Mouse (Mus musculus) stomach, adult 2 months (tissue): ENCODE results near the gene Oas1a. TPM values are rescaled to one million over a fixed set of nuclear protein-coding genes. Genes with fewer than 3 reads are reported as not detected.

Experiments used
- polyA plus RNA-seq: library from polyadenylated mRNA; depleted of rRNA; stranded (reverse); fragments of >200 nt; gene quantifications from 2 replicates; pipeline ENCODE4 v1.2.3, GENCODE M21; 2012; rRNA removed

Oas1a gene
- 14.3 and 16.5 TPM in 2 replicates for polyA plus RNA-seq

GRCm38 (mm10) chr5:120906791-120907733 is at the start of gene Oas1a:
Oas1a (minus strand) TSS chr5:120907521.

DNA sequence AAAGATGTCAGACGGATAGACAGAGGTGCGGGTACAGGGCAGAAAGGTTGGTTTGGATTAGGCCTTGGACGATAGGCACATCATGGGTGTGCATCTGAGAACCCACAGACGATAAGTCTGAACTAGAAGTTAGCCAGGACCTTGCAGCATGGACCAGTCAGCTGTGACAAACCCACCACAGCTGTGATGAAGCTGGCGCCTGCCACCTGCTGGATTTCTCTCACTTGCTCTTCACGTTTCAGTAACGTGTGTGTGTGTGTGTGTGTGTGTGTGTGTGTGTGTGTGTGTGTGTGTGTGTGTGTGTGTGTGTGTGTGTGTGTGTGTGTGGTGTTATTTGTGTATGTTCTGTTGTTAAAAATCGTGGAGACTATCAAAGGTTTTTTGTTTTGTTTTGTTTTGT is 6.9 kb upstream of the Oas1a start, which contains the start of gene Oas1d:
TSS of gene Oas1d (plus strand) at position 333 of the 400 bp plus-strand sequence.

DNA sequence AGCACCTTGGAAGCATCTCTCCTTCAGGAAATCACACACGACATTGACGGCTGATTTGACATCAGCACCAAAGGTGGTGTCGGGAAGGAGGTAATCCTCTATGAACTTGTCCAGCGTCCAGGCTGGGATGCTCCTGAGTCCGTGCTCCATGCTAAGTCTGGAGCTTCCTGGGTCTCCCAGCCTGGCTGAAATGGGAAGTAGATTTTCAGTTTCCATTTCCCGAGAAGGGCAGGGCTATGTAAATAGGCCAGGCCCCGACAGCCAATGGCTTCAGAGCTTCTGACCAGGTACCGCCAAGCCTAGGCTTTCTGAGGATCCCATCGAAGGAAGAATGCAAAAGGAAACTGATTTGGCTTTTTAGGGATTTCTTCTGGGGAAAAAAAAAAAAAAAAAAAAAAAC is 19.9 kb downstream of the Oas1a start, which contains the start of gene Oas1g:
TSS of gene Oas1g (minus strand) at position 201 of the 400 bp plus-strand sequence.

DNA sequence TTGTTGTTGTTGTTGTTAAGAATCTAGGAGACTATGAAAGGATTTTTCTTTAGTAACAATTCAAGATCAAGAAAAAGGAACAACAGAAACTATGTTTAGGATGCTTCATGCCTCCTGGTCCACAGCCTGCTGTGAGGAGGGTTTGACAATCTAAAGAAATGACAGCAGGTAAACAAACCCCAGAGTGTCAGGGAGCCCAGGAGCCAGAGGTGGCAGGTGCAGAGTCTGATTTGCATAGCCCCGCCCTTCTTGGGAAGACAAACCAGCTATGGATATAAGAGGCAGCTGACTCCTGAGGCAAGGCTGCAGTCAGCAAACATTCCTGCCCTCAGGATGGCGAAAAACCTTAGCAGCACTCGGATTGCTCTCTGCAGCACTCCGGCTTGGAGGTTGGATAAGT is 46.2 kb downstream of the Oas1a start, which contains the start of gene Oas1h:
TSS of gene Oas1h (plus strand) at position 301 of the 400 bp plus-strand sequence.

GRCm38 (mm10) chr5:120847067-120847466 is 60.3 kb downstream of the Oas1a start, which contains the start of gene Oas1f:
Oas1f (plus strand) TSS chr5:120847367.

Other genes starting within 250 kb of the Oas1a start
- gene Dtx1, start 195.6 kb downstream of the Oas1a start, polyA plus RNA-seq: 3.1 and 5.5 TPM in 2 replicates
- 4.3 and 7.3 TPM in 2 replicates for gene Oas2, start 157.7 kb downstream of the Oas1a start, polyA plus RNA-seq
- gene Oas3, start 129.9 kb downstream of the Oas1a start, polyA plus RNA-seq: 2.0 and 2.5 TPM in 2 replicates
- 0.11 TPM in 1 of 2 replicates, not detected in the other for gene Oas1e, start 112.0 kb downstream of the Oas1a start, polyA plus RNA-seq
- gene Oas1c, start 95.0 kb downstream of the Oas1a start, polyA plus RNA-seq: 1.1 and 1.9 TPM in 2 replicates
- not detected in 2 replicates for gene Oas1f, start 60.2 kb downstream of the Oas1a start, polyA plus RNA-seq
- gene Oas1h, start 46.1 kb downstream of the Oas1a start, polyA plus RNA-seq: not detected in 2 replicates
- 8.6 and 10.4 TPM in 2 replicates for gene Oas1g, start 19.9 kb downstream of the Oas1a start, polyA plus RNA-seq
- not detected in 2 replicates for gene Oas1d, start 7.0 kb upstream of the Oas1a start, polyA plus RNA-seq
- gene Rph3a, start 102.6 kb upstream of the Oas1a start, polyA plus RNA-seq: 0.03 TPM in 2 replicates